ENCODE assay signal across 11 mouse cellular contexts in genomic region chr9:120672452-120672851, GRCm38 (mm10).
DNase-seq lines count a peak whose midpoint lies in the region; ATAC-seq and TF ChIP-seq lines count a peak whose summit lies in the region.
"Had no signal": no experiment of that assay in that cellular context is flagged by ENCODE, and none has a peak within 500 bp of the region (broad histone marks: within the 10 kb centered on the region; RNA-seq: fewer than 3 reads in every experiment).

No protein-coding gene starts in this region.

- no peak overlapping the region for H3K4me2 ChIP-seq in forebrain, embryonic 13.5 days
- H3K4me2 ChIP-seq in embryonic facial prominence, embryonic 11.5 days (ENCODE audit: low read depth, low read length): no peak overlapping the region
- no peak overlapping the region for H3K4me2 ChIP-seq in heart, embryonic 11.5 days
- H3K4me2 ChIP-seq: liver, embryonic 13.5 days had no signal

- intact Hi-C loops in left cerebral cortex, adult 2 months (cut with DNase I): no loop called here

- H3K9ac ChIP-seq in forebrain, embryonic 13.5 days: no peak overlapping the region
- H3K9ac ChIP-seq in embryonic facial prominence, embryonic 11.5 days (replicated peaks; ENCODE audit: low read length): no peak overlapping the region
- H3K9ac ChIP-seq in heart, embryonic 11.5 days (ENCODE audit: low read depth, low read length): no peak overlapping the region
- H3K9ac ChIP-seq: liver, embryonic 13.5 days had no signal

- peak; percentile 44 for DNase-seq in forebrain, embryonic 10.5 days (ENCODE audit: extremely low spot score, low spot score)
- peak; percentile 54 for DNase-seq in embryonic facial prominence, embryonic 11.5 days (ENCODE audit: low spot score)
- peak; percentile 47 for DNase-seq in left cerebral cortex, adult 2 months (ENCODE audit: extremely low spot score in 1 of 2, low spot score in 2 of 2)
- DNase-seq in retina, embryonic 14.5 days (ENCODE audit: low spot score): peak; percentile 58
- DNase-seq in testis, postnatal 10 days (ENCODE audit: low spot score): no peak
- no peak for DNase-seq in ovary, postnatal 10 days (ENCODE audit: low spot score)
- DNase-seq: adrenal gland, adult 2 months; heart, postnatal 10 days; liver, embryonic 13.5 days had no signal

- no peaks in the 10 kb centered on the region for H3K9me3 ChIP-seq in forebrain, embryonic 10.5 days
- no peaks in the 10 kb centered on the region for H3K9me3 ChIP-seq in forebrain, embryonic 13.5 days (replicated peaks)
- H3K9me3 ChIP-seq in embryonic facial prominence, embryonic 11.5 days (replicated peaks; ENCODE audit: control insufficient read depth, low read length): no peaks in the 10 kb centered on the region
- no peaks in the 10 kb centered on the region for H3K9me3 ChIP-seq in heart, embryonic 11.5 days (replicated peaks; ENCODE audit: control insufficient read depth, low read length)
- H3K9me3 ChIP-seq: liver, embryonic 13.5 days had no signal

- 13% methylated on average over 6 of the region's 6 CpGs for WGBS in forebrain, embryonic 10.5 days
- WGBS in forebrain, embryonic 13.5 days: 4% methylated on average over 6 of the region's 6 CpGs
- 15% methylated on average over 6 of the region's 6 CpGs for WGBS in embryonic facial prominence, embryonic 11.5 days
- 31% methylated on average over 6 of the region's 6 CpGs for WGBS in heart, embryonic 11.5 days (ENCODE audit: insufficient replicate concordance)

- peaks cover 52% of the 10 kb centered on the region for H3K27me3 ChIP-seq in forebrain, embryonic 10.5 days (ENCODE audit: poor library complexity, severe bottlenecking)
- H3K27me3 ChIP-seq in forebrain, embryonic 13.5 days: peaks cover 10% of the 10 kb centered on the region
- peaks cover 9% of the 10 kb centered on the region for H3K27me3 ChIP-seq in embryonic facial prominence, embryonic 11.5 days (ENCODE audit: control insufficient read depth, insufficient read depth, low read length)
- peaks cover 6% of the 10 kb centered on the region; the same call in 1 of the 2 replicates for H3K27me3 ChIP-seq in heart, embryonic 11.5 days (ENCODE audit: control insufficient read depth, insufficient read depth, low read length)

- no peak for TF ChIP-seq CTCF in left cerebral cortex, adult 2 months (IDR thresholded peaks at IDR 0.05)

- H3K36me3 ChIP-seq in forebrain, embryonic 10.5 days (replicated peaks): no peaks in the 10 kb centered on the region
- H3K36me3 ChIP-seq in forebrain, embryonic 13.5 days (ENCODE audit: poor library complexity, severe bottlenecking): no peaks in the 10 kb centered on the region
- no peaks in the 10 kb centered on the region for H3K36me3 ChIP-seq in embryonic facial prominence, embryonic 11.5 days (replicated peaks; ENCODE audit: control insufficient read depth, insufficient read depth, low read depth, low read length)
- no peaks in the 10 kb centered on the region for H3K36me3 ChIP-seq in heart, embryonic 11.5 days (ENCODE audit: control insufficient read depth, insufficient read depth, low read length)
- H3K36me3 ChIP-seq: liver, embryonic 13.5 days had no signal

- no peak; the same call in 1 of the 2 replicates for ATAC-seq in forebrain, embryonic 13.5 days
- peak; percentile 8; the same call in 1 of the 2 replicates for ATAC-seq in embryonic facial prominence, embryonic 11.5 days (replicated peaks; ENCODE audit: insufficient number of reproducible peaks, low FRiP score, low TSS enrichment, low read depth)
- ATAC-seq in heart, embryonic 11.5 days (replicated peaks; ENCODE audit: insufficient number of reproducible peaks, low FRiP score, low TSS enrichment): no peak

- no peak overlapping the region; the same call in 1 of the 2 replicates for H3K4me3 ChIP-seq in forebrain, embryonic 10.5 days
- no peak overlapping the region for H3K4me3 ChIP-seq in forebrain, embryonic 13.5 days
- no peak overlapping the region for H3K4me3 ChIP-seq in embryonic facial prominence, embryonic 11.5 days (ENCODE audit: low read depth, low read length)
- no peak overlapping the region for H3K4me3 ChIP-seq in left cerebral cortex, adult 2 months
- H3K4me3 ChIP-seq in heart, embryonic 11.5 days (ENCODE audit: low read depth, low read length): no peak overlapping the region
- H3K4me3 ChIP-seq: liver, embryonic 13.5 days had no signal

- H3K4me1 ChIP-seq in forebrain, embryonic 10.5 days: peaks cover 44% of the 10 kb centered on the region
- H3K4me1 ChIP-seq in forebrain, embryonic 13.5 days: peaks cover 38% of the 10 kb centered on the region
- H3K4me1 ChIP-seq in embryonic facial prominence, embryonic 11.5 days (ENCODE audit: control insufficient read depth, insufficient read depth, low read length): peaks cover 6% of the 10 kb centered on the region; the same call in 1 of the 2 replicates
- no peaks in the 10 kb centered on the region for H3K4me1 ChIP-seq in heart, embryonic 11.5 days (ENCODE audit: control insufficient read depth, insufficient read depth, low read length)

- peak overlapping the region; percentile 73 for H3K27ac ChIP-seq in forebrain, embryonic 10.5 days
- no peak overlapping the region for H3K27ac ChIP-seq in forebrain, embryonic 13.5 days
- no peak overlapping the region for H3K27ac ChIP-seq in embryonic facial prominence, embryonic 11.5 days (replicated peaks; ENCODE audit: low read depth, low read length)
- H3K27ac ChIP-seq in left cerebral cortex, adult 2 months: no peak overlapping the region
- H3K27ac ChIP-seq in heart, embryonic 11.5 days (ENCODE audit: low read depth, low read length): no peak overlapping the region
- H3K27ac ChIP-seq: liver, embryonic 13.5 days had no signal

Comparison
In these comparisons a context has a peak if more than half of its experiments do, and no peak if none do; other contexts are left out.
1. DNase-seq: peak in forebrain, embryonic 10.5 days (single experiment), embryonic facial prominence, embryonic 11.5 days (single experiment), left cerebral cortex, adult 2 months (2 of 2) and retina, embryonic 14.5 days (single experiment); none in testis, postnatal 10 days (single experiment) and ovary, postnatal 10 days (single experiment).